Mouse (Mus musculus): ENCODE measurements around the gene Slc27a3. TPM values are rescaled to one million over a fixed set of nuclear protein-coding genes. Genes with fewer than 3 reads are reported as not detected.

Slc27a3 gene
- 0.49 TPM for polyA plus RNA-seq (2017; shearing (Covaris generic))

DNA sequence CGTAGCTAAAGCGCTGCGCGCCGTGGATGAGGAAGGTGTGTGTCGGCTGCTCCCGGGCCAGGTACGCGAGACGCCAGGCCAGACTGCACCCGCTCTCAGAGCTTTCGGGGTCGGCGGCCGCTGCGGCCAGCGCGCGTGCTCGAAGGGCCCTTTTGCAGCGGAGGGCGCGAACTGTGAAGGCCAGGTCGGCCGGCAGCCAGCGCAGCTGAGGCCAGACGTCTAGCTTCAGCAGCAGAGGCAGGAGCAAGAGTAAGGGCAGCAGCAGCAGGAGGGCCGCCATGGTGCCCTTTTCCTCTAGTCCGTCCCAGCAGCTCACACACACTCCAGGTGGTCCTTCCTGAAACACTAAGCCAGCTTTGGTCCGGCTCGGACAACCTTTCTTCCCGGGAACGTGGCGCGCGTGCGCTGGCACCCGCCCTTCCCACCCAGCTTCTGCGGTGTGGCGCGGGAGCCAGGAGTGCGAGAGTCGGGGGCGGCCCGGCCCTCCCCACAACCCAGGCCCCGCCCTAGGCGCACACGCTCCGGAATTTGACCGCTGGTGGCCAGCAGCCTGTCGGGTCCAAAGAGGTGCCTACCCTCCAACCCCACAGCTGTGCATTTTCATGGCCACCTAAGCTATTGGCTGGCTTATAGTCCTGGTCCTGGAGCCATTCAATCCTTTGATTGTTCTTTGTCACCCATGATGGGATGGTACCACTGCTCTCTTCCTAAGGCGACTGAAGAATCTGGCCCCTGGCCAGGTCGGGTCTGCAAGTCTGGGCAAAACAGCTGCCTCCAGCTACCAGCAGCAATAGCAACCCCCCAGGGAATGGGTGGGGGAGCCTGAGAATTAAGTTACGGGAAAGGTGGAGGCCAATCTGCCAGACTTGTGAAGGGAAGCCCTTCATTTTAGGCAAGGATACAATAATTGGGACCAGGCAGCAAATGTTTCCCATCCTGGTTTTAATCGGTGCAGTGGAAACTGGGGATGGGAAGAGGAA is at the start of gene Slc27a3:
TSS of gene Slc27a3 (minus strand) at position 428 of the 980 bp plus-strand sequence.

DNA sequence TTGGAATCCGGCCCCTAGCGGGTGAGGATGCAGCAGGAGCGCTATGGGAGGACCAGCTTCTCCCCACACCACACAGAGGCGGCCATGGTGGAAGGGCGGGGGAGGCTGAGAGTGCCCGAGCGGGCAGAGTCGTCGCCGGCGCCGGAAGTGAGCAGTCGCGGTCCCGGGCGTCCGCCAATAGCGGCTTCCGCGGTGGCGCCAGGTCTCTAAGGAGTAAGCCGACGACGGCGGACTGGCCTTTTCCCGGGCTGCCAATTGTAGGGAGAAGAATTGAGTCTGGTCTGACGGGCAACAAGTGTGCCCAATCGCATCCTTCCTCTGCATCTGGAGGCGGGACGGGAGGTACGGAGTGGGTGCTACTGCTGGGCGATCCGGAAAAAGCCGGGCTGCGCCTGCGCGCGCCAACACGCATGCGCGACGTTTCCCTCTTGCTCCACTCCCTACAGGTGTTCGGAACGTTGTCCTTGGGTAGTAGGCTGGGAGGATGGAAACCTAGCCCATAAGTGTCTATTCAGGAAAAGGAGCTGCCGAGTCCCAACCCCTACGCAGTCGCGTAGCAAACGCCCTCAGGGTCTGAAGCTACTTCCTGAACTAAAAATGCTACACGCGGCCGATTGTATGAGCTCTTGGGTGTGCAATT is 43.8 kb upstream of the Slc27a3 start, which contains the start of gene Ints3:
TSS of gene Ints3 (minus strand) at position 242 of the 640 bp plus-strand sequence.

Other genes starting within 250 kb of the Slc27a3 start
- 1,493 TPM for gene Rps27, start 176.3 kb downstream of the Slc27a3 start, polyA plus RNA-seq (2017; shearing (Covaris generic))
- 0.24 TPM for gene Rab13, start 176.2 kb downstream of the Slc27a3 start, polyA plus RNA-seq (2017; shearing (Covaris generic))
- 162 TPM for gene Jtb, start 158.3 kb downstream of the Slc27a3 start, polyA plus RNA-seq (2017; shearing (Covaris generic))
- gene Creb3l4, start 146.4 kb downstream of the Slc27a3 start, polyA plus RNA-seq (2017; shearing (Covaris generic)), result not detected
- 2.1 TPM for gene Slc39a1, start 141.8 kb downstream of the Slc27a3 start, polyA plus RNA-seq (2017; shearing (Covaris generic))
- gene Crtc2, start 135.8 kb downstream of the Slc27a3 start, polyA plus RNA-seq (2017; shearing (Covaris generic)), result 107 TPM
- gene Dennd4b, start 124.8 kb downstream of the Slc27a3 start, polyA plus RNA-seq (2017; shearing (Covaris generic)), result 53.6 TPM
- gene Gatad2b, start 96.8 kb downstream of the Slc27a3 start, polyA plus RNA-seq (2017; shearing (Covaris generic)), result 12.1 TPM
- gene Ints3, start 43.7 kb upstream of the Slc27a3 start, polyA plus RNA-seq (2017; shearing (Covaris generic)), result 34.7 TPM
- gene Npr1, start 75.9 kb upstream of the Slc27a3 start, polyA plus RNA-seq (2017; shearing (Covaris generic)), result not detected
- 102 TPM for gene Ilf2, start 86.2 kb upstream of the Slc27a3 start, polyA plus RNA-seq (2017; shearing (Covaris generic))
- 107 TPM for gene Snapin, start 101.1 kb upstream of the Slc27a3 start, polyA plus RNA-seq (2017; shearing (Covaris generic))
- gene Chtop, start 119.6 kb upstream of the Slc27a3 start, polyA plus RNA-seq (2017; shearing (Covaris generic)), result 166 TPM
- 3.4 TPM for gene S100a1, start 124.5 kb upstream of the Slc27a3 start, polyA plus RNA-seq (2017; shearing (Covaris generic))
- 133 TPM for gene S100a13, start 124.5 kb upstream of the Slc27a3 start, polyA plus RNA-seq (2017; shearing (Covaris generic))
- gene S100a14, start 136.9 kb upstream of the Slc27a3 start, polyA plus RNA-seq (2017; shearing (Covaris generic)), result not detected
- gene S100a16, start 147.3 kb upstream of the Slc27a3 start, polyA plus RNA-seq (2017; shearing (Covaris generic)), result 0.30 TPM
- 1.3 TPM for gene S100a3, start 170.6 kb upstream of the Slc27a3 start, polyA plus RNA-seq (2017; shearing (Covaris generic))
- gene S100a2, start 200.3 kb upstream of the Slc27a3 start, polyA plus RNA-seq (2017; shearing (Covaris generic)), result 0.85 TPM
- gene Gm42674, start 212.0 kb upstream of the Slc27a3 start, polyA plus RNA-seq (2017; shearing (Covaris generic)), result not detected
- 89.2 TPM for gene S100a4, start 213.8 kb upstream of the Slc27a3 start, polyA plus RNA-seq (2017; shearing (Covaris generic))
- not detected for gene S100a5, start 218.6 kb upstream of the Slc27a3 start, polyA plus RNA-seq (2017; shearing (Covaris generic))
- gene S100a6, start 222.9 kb upstream of the Slc27a3 start, polyA plus RNA-seq (2017; shearing (Covaris generic)), result 126 TPM